32 mouse cellular contexts compared by ENCODE assay signal in the genomic region with DNA sequence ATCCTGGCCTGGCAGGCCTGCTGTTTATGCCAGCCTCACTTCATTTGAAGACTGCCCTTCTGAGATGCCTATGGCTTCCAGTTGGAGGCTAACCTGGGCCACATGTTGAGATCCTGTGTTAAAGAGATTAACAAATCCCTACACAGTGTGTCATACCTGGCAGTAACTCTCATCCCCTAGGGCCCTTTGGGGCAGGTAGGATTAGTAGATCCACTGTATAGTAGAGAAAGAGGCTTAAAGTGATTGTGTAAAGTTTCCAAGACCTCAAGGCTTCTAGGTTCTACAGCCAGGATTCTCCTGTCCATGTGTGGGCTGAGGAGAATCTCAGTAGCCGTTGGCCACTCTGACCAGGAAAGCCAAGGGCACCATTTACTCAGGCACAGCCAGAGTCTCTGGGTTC.
"Had no signal": no experiment of that assay in that cellular context is flagged by ENCODE, and none has a peak within 500 bp of the region (broad histone marks: within the 10 kb centered on the region; RNA-seq: fewer than 3 reads in every experiment).

No protein-coding gene starts in this region.

- H3K27me3 ChIP-seq: limb, embryonic 12.5 days; limb, embryonic 15.5 days; liver, embryonic 12.5 days; liver, embryonic 13.5 days; liver, embryonic 15.5 days; lung, embryonic 15.5 days; midbrain, embryonic 12.5 days; midbrain, embryonic 13.5 days; midbrain, embryonic 15.5 days; neural tube, embryonic 12.5 days had no signal

- H3K9me3 ChIP-seq: limb, embryonic 10.5 days; limb, embryonic 12.5 days; limb, embryonic 13.5 days; limb, embryonic 15.5 days; liver, embryonic 12.5 days; liver, embryonic 13.5 days; liver, embryonic 15.5 days; lung, embryonic 15.5 days; midbrain, embryonic 10.5 days; midbrain, embryonic 12.5 days; midbrain, embryonic 13.5 days; midbrain, embryonic 15.5 days; neural tube, embryonic 12.5 days had no signal

- H3K36me3 ChIP-seq: limb, embryonic 10.5 days; limb, embryonic 12.5 days; limb, embryonic 13.5 days; limb, embryonic 15.5 days; liver, embryonic 12.5 days; liver, embryonic 13.5 days; liver, embryonic 15.5 days; lung, embryonic 15.5 days; midbrain, embryonic 10.5 days; midbrain, embryonic 12.5 days; midbrain, embryonic 13.5 days; midbrain, embryonic 15.5 days; neural tube, embryonic 12.5 days had no signal

- H3K4me3 ChIP-seq: limb, embryonic 10.5 days; limb, embryonic 12.5 days; limb, embryonic 13.5 days; limb, embryonic 15.5 days; liver, embryonic 12.5 days; liver, embryonic 13.5 days; liver, embryonic 15.5 days; lung, embryonic 15.5 days; megakaryocyte, embryonic 14.5 days; midbrain, embryonic 10.5 days; midbrain, embryonic 12.5 days; midbrain, embryonic 13.5 days; midbrain, embryonic 15.5 days; myocyte; neural tube, embryonic 12.5 days had no signal

- H3K27ac ChIP-seq: limb, embryonic 10.5 days; limb, embryonic 12.5 days; limb, embryonic 13.5 days; limb, embryonic 15.5 days; liver, embryonic 12.5 days; liver, embryonic 13.5 days; liver, embryonic 14.5 days; liver, embryonic 15.5 days; lung, embryonic 15.5 days; macrophage; midbrain, embryonic 10.5 days; midbrain, embryonic 12.5 days; midbrain, embryonic 13.5 days; midbrain, embryonic 15.5 days; neural tube, embryonic 12.5 days had no signal

- H3K4me1 ChIP-seq: limb, embryonic 12.5 days; liver, embryonic 13.5 days; liver, embryonic 15.5 days; lung, embryonic 15.5 days; megakaryocyte, embryonic 14.5 days; midbrain, embryonic 10.5 days; midbrain, embryonic 12.5 days; midbrain, embryonic 13.5 days; midbrain, embryonic 15.5 days; neural tube, embryonic 12.5 days had no signal

- ATAC-seq: liver, embryonic 12.5 days; liver, postnatal 0 days; lung, postnatal 0 days; midbrain, embryonic 13.5 days; midbrain, embryonic 15.5 days; midbrain, embryonic 16.5 days had no signal

- H3K9ac ChIP-seq: limb, embryonic 12.5 days; limb, embryonic 13.5 days; limb, embryonic 15.5 days; liver, embryonic 12.5 days; liver, embryonic 13.5 days; liver, embryonic 14.5 days; liver, embryonic 15.5 days; liver, postnatal 0 days; lung, embryonic 14.5 days; lung, embryonic 15.5 days; midbrain, embryonic 12.5 days; midbrain, embryonic 13.5 days; midbrain, embryonic 15.5 days; neural tube, embryonic 12.5 days had no signal

- H3K4me2 ChIP-seq: limb, embryonic 12.5 days; limb, embryonic 13.5 days; limb, embryonic 15.5 days; liver, embryonic 11.5 days; liver, embryonic 12.5 days; liver, embryonic 13.5 days; liver, embryonic 15.5 days; lung, embryonic 14.5 days; lung, embryonic 15.5 days; midbrain, embryonic 11.5 days; midbrain, embryonic 12.5 days; midbrain, embryonic 13.5 days; midbrain, embryonic 15.5 days; neural tube, embryonic 12.5 days had no signal

- DNase-seq: left cerebral cortex, postnatal 4 days; liver; liver, embryonic 13.5 days; liver, postnatal 0 days; lung, adult 18-20 months; lung, adult 2 months; lung, embryonic 14.5 days; lung, postnatal 10 days; lung, postnatal 14 days; lung, postnatal 36 days; lung, postnatal 4 days; midbrain, embryonic 14.5 days had no signal
